Mouse (Mus musculus) hindlimb bud, embryonic 11.5 days (tissue): Measurements from ENCODE around the gene Osbpl9.

Source experiments
- DNase-seq: peaks from one replicate; pipeline ENCODE4 v3.0.0-alpha.2; 2012; ENCODE audit warnings: low read depth, low spot score; ENCODE audit errors: extremely low spot score

Gene Osbpl9

DNA sequence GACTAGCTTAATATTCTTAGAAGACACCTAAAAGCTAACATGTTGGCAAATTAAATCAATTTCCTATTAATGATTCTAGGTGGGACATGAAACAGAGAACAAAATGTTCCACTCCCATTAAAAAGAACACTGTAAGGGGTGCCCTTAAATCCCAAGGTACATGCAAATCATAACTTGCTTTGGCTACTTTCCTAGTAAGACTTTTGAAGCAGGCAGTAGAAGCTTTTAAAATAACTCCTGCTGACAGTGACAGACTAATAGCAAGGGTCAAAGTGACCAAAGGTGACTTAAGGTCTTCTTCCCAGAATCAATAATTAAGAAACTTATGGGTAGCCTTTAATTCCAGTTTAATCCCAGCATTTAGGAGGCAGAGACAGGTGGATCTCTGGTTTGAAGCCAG is 95.5 kb downstream of the Osbpl9 start:
- no peak for DNase-seq

- DNase-seq = no peak
These were observed 96.0 kb downstream of the Osbpl9 start for GRCm38 (mm10) chr4:109106034-109106433.

DNA sequence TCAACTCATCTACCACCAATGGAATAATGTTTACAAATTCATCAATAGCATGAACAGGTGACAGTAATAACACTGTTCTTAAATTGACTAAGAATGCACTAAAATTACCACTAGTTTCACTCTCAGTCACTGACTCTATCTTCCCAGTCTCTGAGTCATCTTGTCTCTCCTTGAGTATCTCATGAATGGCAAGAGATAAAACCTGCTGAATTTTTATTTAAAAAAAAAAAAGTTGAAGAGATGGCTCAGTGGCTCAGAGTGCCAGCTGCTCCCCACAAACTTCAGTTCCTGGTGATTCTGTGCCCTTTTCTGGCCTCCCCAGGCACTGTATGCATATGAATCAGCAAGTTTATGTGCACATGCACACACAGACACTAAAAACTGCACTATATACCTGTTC is 96.8 kb downstream of the Osbpl9 start:
- DNase-seq = no peak

DNA sequence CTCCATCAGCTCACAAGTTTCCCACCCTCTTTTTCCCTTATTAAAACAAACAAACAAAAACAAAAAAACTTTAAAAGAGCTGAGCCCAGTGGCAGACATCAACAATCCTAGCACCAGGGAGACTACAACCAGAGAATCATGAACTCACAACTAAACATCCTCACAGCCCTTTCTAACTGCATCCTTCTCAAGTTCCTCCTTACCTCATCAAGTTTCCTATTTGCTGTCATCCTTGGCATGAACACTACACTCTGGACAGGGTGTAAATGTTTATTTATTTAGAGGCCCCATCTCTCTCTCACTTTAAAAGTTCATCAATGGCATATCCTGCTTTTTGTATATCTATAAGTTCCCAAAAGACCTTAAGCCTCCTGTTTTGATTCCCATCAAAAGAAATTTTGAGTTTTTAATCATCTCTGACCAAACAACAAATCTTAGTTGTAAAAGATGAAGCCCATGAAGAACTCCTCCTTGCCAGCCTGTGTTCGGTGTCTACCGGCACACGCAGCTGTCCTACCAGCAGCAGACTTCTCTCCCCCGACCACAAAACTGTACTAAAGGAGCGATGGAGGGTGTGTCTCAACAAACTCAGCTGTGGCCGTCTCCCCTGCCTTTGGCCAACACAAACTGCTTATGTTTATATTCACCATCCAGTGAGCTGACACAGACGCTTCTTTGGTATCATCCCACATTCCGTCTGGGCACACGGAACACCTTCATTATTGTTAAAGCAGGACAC is 98.8 kb downstream of the Osbpl9 start:
- DNase-seq = no peak

DNA sequence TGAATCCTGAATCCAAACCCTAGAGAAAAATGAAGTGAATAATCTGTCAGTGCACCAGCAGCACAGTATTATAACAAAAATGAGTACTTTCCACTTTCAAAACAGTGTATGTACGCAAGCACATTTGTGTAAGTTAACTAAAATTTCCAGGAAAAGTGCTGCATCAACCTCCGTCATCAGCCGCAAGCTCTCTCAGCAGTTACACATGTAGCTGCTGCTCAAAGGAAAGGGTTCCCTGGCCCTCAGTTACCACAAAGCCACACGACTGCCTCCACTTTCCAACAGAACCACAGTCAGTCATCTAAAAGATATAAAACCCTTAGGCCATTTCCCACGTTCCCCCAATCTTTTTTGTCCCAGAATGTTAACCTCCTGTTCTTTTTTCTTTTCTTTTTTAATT is 99.5 kb downstream of the Osbpl9 start:
- DNase-seq = no peak

DNA sequence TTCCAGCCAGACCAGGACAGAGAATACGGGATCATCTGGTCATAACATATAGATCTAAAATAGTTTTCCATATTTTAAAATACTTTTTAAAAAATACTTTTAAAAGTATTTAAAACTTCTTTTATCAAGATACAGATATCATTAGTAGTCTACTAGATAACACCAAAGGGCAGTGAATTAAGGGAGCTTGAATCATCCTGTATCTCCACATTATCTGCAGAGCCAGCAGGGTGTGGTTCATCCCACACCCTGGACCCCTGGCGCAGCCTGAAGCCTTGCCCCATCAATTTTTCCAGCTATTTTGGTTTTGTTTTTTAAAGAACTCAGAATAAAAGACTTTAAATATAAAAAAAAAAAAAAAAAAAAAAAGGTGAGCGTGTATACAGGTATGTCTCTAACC is 103.2 kb downstream of the Osbpl9 start:
- no peak for DNase-seq

- DNase-seq = no peak
These were observed 107.8 kb downstream of the Osbpl9 start for GRCm38 (mm10) chr4:109094269-109094668.

DNA sequence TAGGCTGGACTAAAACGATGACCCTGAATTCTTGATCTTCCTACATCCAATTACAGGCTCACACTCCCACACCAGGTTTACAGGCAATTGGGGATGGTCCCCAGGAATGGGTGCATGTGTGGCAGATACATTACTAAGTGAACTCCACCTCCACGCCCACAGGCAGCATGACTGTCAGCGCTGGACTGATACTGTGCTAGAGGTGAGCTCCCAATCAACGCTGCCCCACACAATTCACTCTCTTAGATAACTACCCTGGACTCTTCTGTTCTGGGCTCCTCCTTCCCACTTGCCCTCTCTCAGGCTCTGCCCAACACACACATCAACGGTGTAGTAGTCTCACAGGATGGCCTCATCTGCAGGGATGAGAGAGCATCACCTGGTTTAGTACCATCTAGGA is 109.7 kb downstream of the Osbpl9 start:
- DNase-seq = no peak

DNA sequence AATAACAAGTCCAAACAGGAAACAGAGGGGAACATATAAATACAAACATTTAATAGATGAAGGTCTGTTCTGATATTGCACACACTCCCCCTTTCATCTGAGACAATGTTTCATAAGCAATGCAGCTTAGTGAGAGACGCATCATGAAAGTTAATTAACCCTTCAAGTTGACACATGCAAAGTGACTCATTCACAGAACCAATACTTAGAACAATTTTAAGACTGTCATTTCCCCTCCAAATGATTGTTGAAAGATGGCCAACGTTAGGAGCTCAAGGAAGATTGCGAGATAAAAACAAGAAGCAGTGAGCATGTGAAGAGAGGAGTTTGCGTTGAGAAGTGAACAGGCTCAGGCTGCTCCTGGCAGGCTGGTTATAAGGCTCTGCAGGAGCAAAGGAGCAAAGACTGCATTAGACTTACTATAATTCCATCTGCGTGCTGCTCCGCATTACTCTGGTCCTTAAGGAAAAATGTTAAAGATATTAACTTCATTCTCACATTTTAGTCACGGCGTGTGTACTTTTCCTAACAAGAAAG is 110.8 kb downstream of the Osbpl9 start:
- no peak for DNase-seq

DNA sequence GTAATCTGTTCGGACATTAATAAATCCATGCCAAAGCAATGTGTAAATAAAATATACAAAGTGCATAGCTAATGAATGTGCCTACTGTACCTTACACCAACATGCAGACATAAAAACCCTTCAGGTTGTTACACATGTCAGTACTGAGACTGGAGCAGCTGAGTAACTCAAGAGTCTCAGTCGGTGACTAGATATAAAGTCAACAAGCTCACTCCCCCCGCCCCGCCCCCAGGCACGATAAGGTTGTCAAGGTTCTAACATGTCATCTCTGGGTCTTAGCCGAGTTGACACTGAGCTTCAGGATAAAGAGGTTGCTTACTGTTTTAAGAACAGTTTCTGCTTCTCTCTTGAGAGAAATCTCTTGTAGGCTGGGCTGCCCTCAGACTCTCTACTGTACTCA is 112.1 kb downstream of the Osbpl9 start:
- no peak for DNase-seq

GRCm38 (mm10) chr4:109089171-109089570 is 112.9 kb downstream of the Osbpl9 start:
- DNase-seq = no peak

DNA sequence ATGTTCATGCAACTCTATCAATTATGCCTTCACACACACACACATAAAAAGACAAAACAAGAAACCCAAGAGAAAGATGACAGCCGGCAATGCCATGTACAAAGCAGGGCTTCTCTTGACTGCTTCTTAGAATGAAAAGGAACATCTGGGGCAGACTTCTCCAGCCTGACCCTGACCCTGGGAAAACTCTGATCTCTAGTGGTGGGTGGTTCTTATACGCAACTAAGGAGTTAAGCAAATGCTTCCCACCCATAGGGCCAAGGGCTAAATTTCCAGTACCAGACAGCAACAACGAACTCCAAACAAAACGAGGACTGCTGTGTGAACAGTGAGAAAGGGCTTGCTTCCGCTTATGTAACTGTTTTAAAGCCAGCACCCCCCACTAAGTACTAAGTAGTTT is 122.0 kb downstream of the Osbpl9 start:
- no peak for DNase-seq

GRCm38 (mm10) chr4:109079676-109080075 is 122.4 kb downstream of the Osbpl9 start:
- DNase-seq = no peak

DNA sequence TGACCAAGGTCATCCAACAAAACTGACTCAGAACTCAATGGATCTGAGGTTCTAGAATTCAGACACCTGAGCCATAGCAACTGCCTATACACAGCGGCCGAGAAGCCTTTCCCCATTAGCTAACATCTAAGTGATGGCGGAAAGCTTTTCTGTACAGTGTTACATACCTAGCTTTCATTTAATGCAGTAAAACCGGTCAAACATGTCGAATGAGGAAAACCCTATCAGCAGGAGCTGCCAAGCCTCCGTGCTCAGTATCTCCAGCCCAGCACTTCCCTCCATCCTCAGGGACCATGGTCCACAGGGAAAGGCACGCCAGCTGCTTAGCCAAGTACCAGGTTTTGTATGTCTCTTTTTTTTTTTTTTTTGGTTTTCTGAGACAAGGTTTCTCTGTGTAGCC is 123.1 kb downstream of the Osbpl9 start:
- no peak for DNase-seq

- no peak for DNase-seq
These were observed 128.8 kb downstream of the Osbpl9 start for GRCm38 (mm10) chr4:109073296-109073695.

- DNase-seq = no peak
These were observed 129.2 kb downstream of the Osbpl9 start for GRCm38 (mm10) chr4:109072891-109073290.

DNA sequence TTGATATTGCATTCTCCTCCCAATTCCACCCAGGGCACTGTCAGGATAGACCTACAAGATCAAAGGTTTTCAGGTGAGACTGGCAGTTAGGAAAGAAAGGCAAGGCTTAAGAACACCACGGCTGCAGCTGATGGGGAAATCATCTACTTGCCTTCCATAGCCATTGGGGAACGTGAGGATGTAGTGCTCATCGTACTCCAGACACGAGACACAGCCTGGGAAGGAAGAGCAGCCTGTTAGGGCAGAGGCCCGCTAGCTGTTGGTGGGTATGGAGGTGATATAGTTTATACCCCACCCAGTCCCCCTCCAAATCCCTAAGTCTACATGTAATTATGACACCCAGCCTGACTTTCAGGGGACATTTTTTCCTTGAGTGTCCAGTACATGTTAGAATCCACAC is 136.4 kb downstream of the Osbpl9 start:
- DNase-seq = no peak

- no peak for DNase-seq
These were observed 137.1 kb downstream of the Osbpl9 start for GRCm38 (mm10) chr4:109064941-109065340.

DNA sequence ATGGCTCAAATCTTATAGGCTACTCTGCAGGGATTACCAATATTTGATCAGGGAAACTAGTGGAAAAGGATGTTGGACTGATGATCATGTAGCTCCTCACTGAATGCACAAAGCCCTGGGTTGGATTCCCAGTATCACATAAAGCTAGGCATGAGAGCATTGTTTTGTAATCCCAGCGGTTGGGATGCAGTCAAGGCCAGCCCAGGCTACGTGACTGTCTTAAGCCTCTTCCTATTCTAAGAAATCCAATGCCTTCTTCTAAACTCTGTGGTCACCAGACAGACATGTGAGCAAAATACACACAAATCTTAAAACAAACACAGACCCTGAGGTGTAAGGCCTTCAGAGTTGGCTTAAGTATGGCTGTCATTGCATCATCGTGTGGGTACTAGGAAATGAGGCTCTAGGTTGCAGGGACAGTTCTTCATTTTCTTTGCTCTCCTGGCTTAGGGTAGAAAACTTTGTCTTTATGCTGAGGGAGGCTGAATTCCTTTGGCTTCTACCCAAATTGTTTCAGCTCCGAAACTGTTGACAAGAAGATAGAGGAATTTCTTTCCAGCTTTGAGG is 142.7 kb downstream of the Osbpl9 start:
- DNase-seq = no peak

- no peak for DNase-seq
These were observed 144.4 kb downstream of the Osbpl9 start for GRCm38 (mm10) chr4:109057640-109058039.

DNA sequence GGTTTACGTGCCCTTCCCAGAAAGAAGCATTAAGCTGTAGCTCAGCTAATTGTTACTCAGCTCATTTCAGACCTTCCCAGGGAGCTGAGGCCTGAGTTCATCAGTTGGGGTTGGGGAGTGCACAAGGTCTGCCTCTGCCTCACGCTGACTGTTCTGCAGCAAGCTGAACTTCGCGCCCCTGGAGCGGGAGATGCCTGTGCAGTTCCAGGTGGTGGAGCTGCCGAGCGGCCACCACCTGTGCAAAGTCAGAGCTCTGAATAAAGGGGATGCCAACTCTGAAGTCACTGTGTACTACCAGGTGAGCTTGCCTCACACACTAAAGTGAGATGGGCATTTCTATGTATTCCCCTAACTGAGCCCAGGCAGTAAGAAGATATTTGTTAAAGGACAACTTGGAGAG is 145.7 kb downstream of the Osbpl9 start:
- no peak for DNase-seq

GRCm38 (mm10) chr4:109054003-109054402 is 148.1 kb downstream of the Osbpl9 start:
- DNase-seq = no peak

GRCm38 (mm10) chr4:109052282-109052681 is 149.8 kb downstream of the Osbpl9 start:
- DNase-seq = no peak
